Mouse (Mus musculus) embryonic facial prominence, embryonic 15.5 days (tissue): ENCODE data around the gene Spock3. TPM values are rescaled to one million over a fixed set of nuclear protein-coding genes. Genes with fewer than 3 reads are reported as not detected.

Experiments
- ATAC-seq: fragments of 200-750 bp; cut with Nextera tagmentation; 2 replicates; pipeline ENCODE4 v1.8.0; 2017; ENCODE audit warnings: low read depth, moderate TSS enrichment; ENCODE audit not compliant: insufficient number of reproducible peaks, low FRiP score, low TSS enrichment
- H3K27ac ChIP-seq: fragments of 300-500 bp; sonication (generic); replicated peaks from 2 replicates; pipeline ENCODE4 v1.5.1; 2015; ENCODE audit warnings: mild to moderate bottlenecking, inconsistent platforms
- H3K27me3 ChIP-seq: fragments of 300-500 bp; sonication (generic); 2 replicates; pipeline ENCODE4 v1.6.1; 2015; ENCODE audit warnings: inconsistent platforms
- H3K36me3 ChIP-seq: fragments of 300-500 bp; sonication (generic); 2 replicates; pipeline ENCODE4 v1.6.1; 2015; ENCODE audit warnings: mild to moderate bottlenecking, inconsistent platforms
- H3K4me1 ChIP-seq: fragments of 300-500 bp; sonication (generic); 2 replicates; pipeline ENCODE4 v1.6.1; 2015; ENCODE audit warnings: inconsistent platforms
- H3K4me2 ChIP-seq: fragments of 300-500 bp; sonication (generic); replicated peaks from 2 replicates; pipeline ENCODE4 v1.6.1; 2015; ENCODE audit warnings: mild to moderate bottlenecking, inconsistent platforms
- H3K4me3 ChIP-seq: fragments of 300-500 bp; sonication (generic); replicated peaks from 2 replicates; pipeline ENCODE4 v1.5.1; 2015; ENCODE audit warnings: mild to moderate bottlenecking, inconsistent platforms
- H3K9ac ChIP-seq: fragments of 300-500 bp; sonication (generic); 2 replicates; pipeline ENCODE4 v1.6.1; 2015; ENCODE audit warnings: inconsistent platforms
- H3K9me3 ChIP-seq: fragments of 300-500 bp; sonication (generic); replicated peaks from 2 replicates; pipeline ENCODE4 v1.6.1; 2016; ENCODE audit warnings: inconsistent platforms
- WGBS: fragments of 180-500 bp; shearing (Covaris S2); methylation state at CpG from one replicate; pipeline ENCODE4 v1.1.7; 2015; 5-methylcytosine and 5-hydroxymethylcytosine counted together
- polyA plus RNA-seq: library from polyadenylated mRNA; unstranded; fragments of >200 nt; fragmentation: Nextera tagmentation; extraction: Ambion mirVana; gene quantifications from 2 replicates; pipeline ENCODE4 v1.2.1, GENCODE M21; 2015

Gene Spock3
- 7.2 and 9.9 TPM in 2 replicates for polyA plus RNA-seq

DNA sequence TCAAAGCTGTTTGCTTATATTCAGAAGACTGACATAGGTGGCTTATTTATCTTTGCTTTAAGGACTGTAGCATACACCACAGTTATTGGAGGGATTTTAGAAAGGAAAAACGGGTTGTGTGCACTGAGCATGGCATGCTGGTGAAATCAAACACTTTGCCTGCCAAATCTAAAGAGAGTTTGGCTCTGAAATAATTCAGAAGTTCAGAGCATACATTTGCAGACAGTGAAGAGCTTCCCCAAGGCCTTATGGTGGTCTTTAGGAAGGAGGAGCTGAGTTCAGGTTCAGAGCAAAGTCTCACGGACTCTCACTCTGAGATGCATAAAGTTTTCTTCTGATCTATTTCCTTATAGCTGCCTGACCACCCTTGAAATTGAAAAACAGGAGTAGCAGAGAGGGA lies at the start of gene Spock3:
Spock3 (plus strand) TSS at position 301 of the 400 bp plus-strand sequence.
- Histone ChIP-seq H3K36me3 (no peaks in the 10 kb centered on the region), H3K27ac (no peak within 1 kb of the TSS), H3K4me2 (peak within 1 kb of the TSS; percentile 94), H3K4me1 (peaks cover 10% of the 10 kb centered on the region; the same call in 1 of the 2 replicates), H3K9ac (no peak within 1 kb of the TSS), H3K27me3 (0 out of 2 replicates have a peak, but pooled peaks cover 3% of the 10 kb centered on the region), H3K4me3 (peak within 1 kb of the TSS; percentile 49), H3K9me3 (no peaks in the 10 kb centered on the region)
- ATAC-seq = no peak
- 30% methylated on average over 2 of the region's 2 CpGs for WGBS

DNA sequence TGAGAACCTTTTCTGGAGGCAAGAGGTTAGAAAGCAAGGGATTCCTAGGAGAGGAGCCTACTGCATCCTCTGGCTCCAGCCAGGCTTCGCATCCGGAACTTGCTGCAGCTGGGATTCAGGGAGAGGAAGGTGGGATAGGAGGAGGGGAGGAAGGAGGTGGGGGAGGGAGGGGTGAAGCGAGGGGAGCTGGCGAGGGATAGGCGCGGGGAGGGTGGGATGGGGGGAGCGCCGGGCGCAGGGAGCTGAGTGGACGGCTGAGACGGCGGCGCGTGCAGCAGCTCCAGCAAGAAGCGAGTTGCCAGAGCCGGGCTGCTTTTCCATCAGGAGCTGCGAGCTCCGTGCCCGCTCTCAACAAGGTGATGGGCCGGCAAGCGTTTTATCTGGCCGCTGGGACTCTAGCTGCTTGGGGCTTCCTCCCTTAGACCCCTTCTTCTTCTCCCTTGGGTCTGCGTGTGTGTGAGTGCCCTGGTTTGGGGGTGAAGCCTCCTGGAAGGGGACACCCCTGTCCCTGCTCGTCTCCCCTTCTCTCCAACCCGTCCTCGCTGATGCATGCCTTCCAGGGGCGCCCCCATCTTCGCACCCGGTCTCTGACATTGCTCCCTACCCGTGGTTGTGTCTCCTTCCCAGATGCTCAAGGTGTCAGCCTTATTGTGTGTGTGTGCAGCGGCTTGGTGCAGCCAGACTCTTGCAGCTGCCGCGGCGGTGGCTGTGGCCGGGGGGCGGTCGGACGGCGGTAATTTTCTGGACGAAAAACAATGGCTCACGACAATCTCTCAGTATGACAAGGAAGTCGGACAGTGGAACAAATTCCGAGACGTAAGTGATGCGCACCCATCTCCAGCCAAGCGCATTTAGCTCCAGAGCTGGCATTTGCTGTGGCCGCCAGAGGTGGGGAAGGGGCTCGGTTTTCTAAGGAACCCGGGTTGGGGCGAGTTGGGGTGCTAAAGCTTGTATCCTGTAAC lies 645 bp downstream of the Spock3 start:
- Histone ChIP-seq H3K9ac (no peak overlapping the region), H3K9me3 (no peaks in the 10 kb centered on the region), H3K36me3 (no peaks in the 10 kb centered on the region), H3K4me2 (peak overlapping the region; percentile 94), H3K4me3 (peak overlapping the region; percentile 49), H3K27me3 (0 out of 2 replicates have a peak, but pooled peaks cover 3% of the 10 kb centered on the region), H3K27ac (no peak overlapping the region), H3K4me1 (peaks cover 10% of the 10 kb centered on the region; the same call in 1 of the 2 replicates)
- WGBS = under 1% methylated on average over 50 of the region's 50 CpGs
- ATAC-seq = peak; percentile 67; the same call in 1 of the 2 replicates

DNA sequence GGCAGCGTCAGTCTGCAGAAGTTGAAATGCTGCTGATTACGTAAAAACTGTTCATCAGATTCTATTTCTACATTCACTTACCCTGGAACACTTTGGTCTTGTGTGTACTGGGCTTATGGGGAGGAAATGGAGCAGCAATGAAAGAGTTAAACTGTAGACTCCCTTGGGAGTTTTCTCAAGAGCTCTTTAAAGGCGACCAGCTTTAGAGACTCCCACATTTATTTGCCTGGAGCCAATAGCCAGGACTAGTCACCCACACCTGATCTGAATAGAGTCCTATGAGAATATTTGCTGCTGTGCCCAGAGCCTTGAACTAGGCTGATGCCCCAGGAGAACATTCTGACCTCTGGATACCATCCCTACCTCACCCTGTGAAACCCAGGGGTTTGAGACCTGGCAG lies 1.7 kb downstream of the Spock3 start:
- ATAC-seq = no peak; the same call in 1 of the 2 replicates
- Histone ChIP-seq H3K9ac (no peak overlapping the region), H3K4me2 (peak overlapping the region; percentile 94; the same call in 1 of the 2 replicates), H3K9me3 (no peaks in the 10 kb centered on the region), H3K4me3 (peak overlapping the region; percentile 49; the same call in 1 of the 2 replicates), H3K36me3 (no peaks in the 10 kb centered on the region), H3K27ac (no peak overlapping the region), H3K27me3 (0 out of 2 replicates have a peak, but pooled peaks cover 3% of the 10 kb centered on the region), H3K4me1 (peaks cover 10% of the 10 kb centered on the region; the same call in 1 of the 2 replicates)
- 16% methylated on average over 3 of the region's 3 CpGs for WGBS

DNA sequence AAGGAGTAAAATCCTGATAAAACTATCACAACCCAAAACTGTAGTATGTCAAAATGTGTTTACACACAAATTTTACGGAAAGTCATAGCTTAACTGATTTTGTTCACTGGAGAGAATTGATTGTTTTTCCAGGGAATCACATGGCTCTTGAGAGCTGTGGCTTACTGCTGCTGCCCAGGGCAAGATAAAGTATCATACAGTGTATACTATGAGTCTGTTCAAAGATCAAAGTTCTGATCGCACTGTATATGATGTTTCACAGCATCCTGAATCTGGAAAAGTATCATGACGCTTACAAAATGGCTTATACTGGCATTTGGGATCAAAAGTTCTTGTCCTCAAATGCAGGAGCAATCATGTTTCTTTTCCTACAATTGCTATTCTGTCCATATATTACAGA lies 11.8 kb downstream of the Spock3 start:
- Histone ChIP-seq H3K4me2 (no peak overlapping the region), H3K4me1 (no peaks in the 10 kb centered on the region), H3K9ac (no peak overlapping the region), H3K9me3 (no peaks in the 10 kb centered on the region), H3K36me3 (no peaks in the 10 kb centered on the region), H3K27me3 (no peaks in the 10 kb centered on the region), H3K4me3 (no peak overlapping the region), H3K27ac (no peak overlapping the region)
- ATAC-seq = no peak
- 83% methylated on average over 3 of the region's 3 CpGs for WGBS

DNA sequence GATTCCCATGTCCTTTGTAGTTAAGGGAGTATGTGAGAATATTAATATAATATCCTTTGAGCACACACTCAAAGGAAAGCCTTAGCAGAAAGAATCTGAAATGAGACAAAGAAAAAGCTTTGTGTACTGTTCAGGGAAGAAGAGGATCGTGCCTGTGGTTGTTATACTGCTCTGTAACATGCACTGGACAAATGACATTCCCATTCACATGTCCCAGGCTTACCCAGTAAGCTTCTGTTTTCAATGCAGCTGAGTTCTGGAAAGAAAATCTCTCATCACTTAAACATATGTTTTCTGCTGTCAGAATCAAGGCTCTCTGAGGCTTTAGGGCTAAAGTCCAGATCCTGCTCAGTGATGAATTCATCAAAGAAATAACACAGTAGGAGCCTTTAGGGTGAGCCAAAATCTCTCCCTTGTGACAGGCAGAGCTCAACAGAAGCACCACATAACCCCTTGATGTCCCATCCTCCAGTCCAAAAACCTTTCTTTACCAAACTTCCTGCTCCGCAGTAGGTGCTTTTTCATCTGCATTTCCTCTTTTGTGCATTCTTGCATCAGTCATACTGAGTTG lies 19.1 kb downstream of the Spock3 start:
- ATAC-seq = no peak
- Histone ChIP-seq H3K4me3 (no peak overlapping the region), H3K36me3 (no peaks in the 10 kb centered on the region), H3K4me2 (no peak overlapping the region), H3K9ac (no peak overlapping the region), H3K27me3 (no peaks in the 10 kb centered on the region), H3K9me3 (no peaks in the 10 kb centered on the region), H3K4me1 (no peaks in the 10 kb centered on the region), H3K27ac (no peak overlapping the region)
- WGBS = 54% methylated on average over 2 of the region's 2 CpGs

DNA sequence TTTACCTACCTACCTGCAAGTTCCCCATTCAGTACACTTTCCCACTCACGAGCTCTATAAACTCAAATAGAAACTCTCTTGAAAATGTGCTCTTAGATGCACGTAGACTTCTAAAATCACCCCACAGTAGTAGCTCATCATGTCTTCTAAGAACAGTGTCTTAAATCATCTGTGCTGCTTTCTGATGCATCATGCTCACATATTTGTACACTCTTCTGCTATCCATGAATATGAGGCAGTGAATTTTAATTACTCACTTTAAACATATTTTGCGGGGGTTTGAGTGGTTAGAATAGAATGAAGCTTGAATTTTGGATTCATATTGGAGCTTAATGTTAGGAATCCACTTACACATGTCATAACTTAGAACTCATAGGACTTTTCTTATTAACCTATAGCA lies 138.2 kb downstream of the Spock3 start:
- Histone ChIP-seq H3K9me3 (no peaks in the 10 kb centered on the region), H3K4me1 (no peaks in the 10 kb centered on the region), H3K36me3 (no peaks in the 10 kb centered on the region), H3K27ac (no peak overlapping the region), H3K4me2 (no peak overlapping the region), H3K9ac (no peak overlapping the region), H3K27me3 (no peaks in the 10 kb centered on the region), H3K4me3 (no peak overlapping the region)
- WGBS = 82% methylated on average over 3 of the region's 3 CpGs
- ATAC-seq = no peak

DNA sequence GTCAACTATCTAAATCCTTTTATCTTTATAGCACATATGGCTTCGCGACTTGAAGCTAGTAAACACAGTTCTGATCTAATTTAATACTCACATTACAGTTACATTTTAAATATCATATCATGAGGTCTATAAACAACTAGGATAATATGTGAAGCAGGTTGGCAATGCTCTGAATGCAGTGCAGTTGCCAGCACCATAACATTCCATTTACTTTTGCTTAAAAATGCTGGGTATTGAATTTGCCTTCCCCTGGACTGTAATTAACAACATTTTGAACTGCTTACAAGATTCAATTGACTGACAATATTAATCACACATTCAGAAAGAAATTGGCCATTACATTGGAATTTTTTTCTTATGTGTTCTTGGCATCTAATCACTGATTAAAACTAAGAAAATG lies 147.4 kb downstream of the Spock3 start:
- no peak overlapping the region for H3K4me2 ChIP-seq
- no peak overlapping the region for H3K4me3 ChIP-seq
- no peak overlapping the region for H3K27ac ChIP-seq
- H3K27me3 ChIP-seq = no peaks in the 10 kb centered on the region
- H3K9ac ChIP-seq = no peak overlapping the region
- H3K36me3 ChIP-seq = no peaks in the 10 kb centered on the region
- H3K9me3 ChIP-seq = no peaks in the 10 kb centered on the region
- no peak for ATAC-seq
- 72% methylated on average over 2 of the region's 2 CpGs for WGBS
- no peaks in the 10 kb centered on the region for H3K4me1 ChIP-seq

DNA sequence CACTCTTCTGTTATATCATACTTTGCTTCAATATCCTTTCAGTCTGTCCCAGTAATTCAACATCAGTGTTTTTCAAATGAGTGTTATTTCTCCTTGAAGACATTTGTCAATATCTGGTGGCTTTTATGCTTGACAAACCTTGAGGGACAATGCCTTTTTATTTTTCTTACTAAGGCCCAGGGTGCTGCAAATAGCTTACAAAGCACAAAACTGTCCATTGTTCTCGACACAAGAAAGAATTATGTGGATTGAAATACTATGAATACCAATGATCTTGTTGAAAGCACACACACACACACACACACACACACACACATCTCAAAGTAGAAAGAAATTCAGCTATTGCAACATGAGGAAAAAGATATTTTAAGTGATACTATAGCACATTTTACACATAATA lies 159.0 kb downstream of the Spock3 start:
- Histone ChIP-seq H3K9ac (no peak overlapping the region), H3K4me1 (no peaks in the 10 kb centered on the region), H3K27ac (no peak overlapping the region), H3K9me3 (no peaks in the 10 kb centered on the region), H3K4me3 (no peak overlapping the region), H3K36me3 (no peaks in the 10 kb centered on the region), H3K4me2 (no peak overlapping the region), H3K27me3 (no peaks in the 10 kb centered on the region)
- WGBS = 69% methylated on average over 1 of the region's 1 CpGs
- no peak for ATAC-seq

DNA sequence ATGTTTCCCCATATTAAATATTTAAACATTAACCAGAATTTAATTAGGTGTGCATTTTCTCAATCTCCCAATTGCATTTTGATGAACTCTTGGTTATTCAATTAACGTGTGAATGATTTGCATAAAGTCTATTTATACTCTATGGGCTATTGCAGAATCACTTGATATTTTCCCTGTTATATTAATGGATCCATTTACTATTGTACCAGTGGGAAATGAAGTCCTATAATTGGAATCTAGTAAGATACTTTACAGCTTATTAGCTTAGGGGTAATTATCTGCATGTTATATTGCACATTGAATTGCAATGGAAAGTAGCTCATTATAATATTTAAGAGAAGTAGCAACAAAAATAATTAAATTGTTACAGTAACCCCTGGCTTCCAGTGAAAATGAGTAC lies 162.1 kb downstream of the Spock3 start:
- Histone ChIP-seq H3K27me3 (no peaks in the 10 kb centered on the region), H3K9me3 (no peaks in the 10 kb centered on the region), H3K4me2 (no peak overlapping the region), H3K4me1 (no peaks in the 10 kb centered on the region), H3K36me3 (no peaks in the 10 kb centered on the region), H3K9ac (no peak overlapping the region), H3K4me3 (no peak overlapping the region), H3K27ac (no peak overlapping the region)
- ATAC-seq = no peak
- WGBS = 83% methylated on average over 1 of the region's 1 CpGs

DNA sequence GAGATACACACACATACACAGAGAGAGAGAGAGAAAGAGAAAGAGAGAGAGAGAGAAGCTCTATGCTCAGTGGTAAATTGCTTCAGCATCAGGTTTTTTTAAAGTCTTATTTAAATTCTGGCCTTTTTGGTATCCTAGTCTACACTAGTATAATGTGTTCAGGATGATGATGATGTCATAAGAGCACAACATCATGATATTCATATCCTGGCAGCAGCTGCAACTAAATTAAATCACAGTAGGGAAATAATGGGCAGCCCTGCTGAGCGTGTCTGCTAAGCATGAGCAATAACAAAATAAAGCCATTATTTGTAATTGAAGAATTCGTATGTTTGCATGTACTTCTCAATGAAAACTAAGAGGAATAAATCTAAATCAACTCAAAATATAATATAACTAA lies 169.7 kb downstream of the Spock3 start:
- no peak for ATAC-seq
- H3K36me3 ChIP-seq = no peaks in the 10 kb centered on the region
- H3K27ac ChIP-seq = no peak overlapping the region
- H3K4me1 ChIP-seq = no peaks in the 10 kb centered on the region
- H3K27me3 ChIP-seq = no peaks in the 10 kb centered on the region
- no peak overlapping the region for H3K4me3 ChIP-seq
- H3K9ac ChIP-seq = no peak overlapping the region
- H3K9me3 ChIP-seq = no peaks in the 10 kb centered on the region
- 61% methylated on average over 2 of the region's 2 CpGs for WGBS
- H3K4me2 ChIP-seq = no peak overlapping the region

DNA sequence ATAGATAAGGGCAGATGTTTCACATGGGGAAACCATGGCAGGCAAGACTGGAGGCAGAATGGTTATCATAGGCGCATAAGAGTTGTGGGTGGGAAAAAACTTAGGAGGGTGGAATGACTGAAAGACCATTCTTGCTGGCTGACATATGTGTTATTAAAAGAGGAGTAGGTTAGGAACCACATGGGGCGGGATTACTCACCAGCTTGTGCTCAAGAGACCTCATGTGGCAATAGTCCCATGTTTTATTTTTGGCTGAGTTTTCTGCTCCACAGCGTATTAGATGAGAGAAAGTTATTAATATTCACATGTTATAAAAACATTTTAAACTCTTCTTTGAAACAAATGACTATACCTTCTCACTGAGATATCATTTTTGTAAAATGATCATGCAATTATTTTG lies 184.6 kb downstream of the Spock3 start:
- ATAC-seq = no peak
- 88% methylated on average over 3 of the region's 3 CpGs for WGBS
- no peaks in the 10 kb centered on the region for H3K27me3 ChIP-seq
- no peak overlapping the region for H3K27ac ChIP-seq
- H3K9me3 ChIP-seq = no peaks in the 10 kb centered on the region
- H3K4me3 ChIP-seq = no peak overlapping the region
- no peaks in the 10 kb centered on the region for H3K36me3 ChIP-seq
- H3K9ac ChIP-seq = no peak overlapping the region
- H3K4me1 ChIP-seq = no peaks in the 10 kb centered on the region
- H3K4me2 ChIP-seq = no peak overlapping the region
